Mouse (Mus musculus) kidney, embryonic 14.5 days (tissue): ENCODE measurements around the gene Sell. TPM values are rescaled to one million over a fixed set of nuclear protein-coding genes. Genes with fewer than 3 reads are reported as not detected.

Experiments
- polyA plus RNA-seq: library from polyadenylated mRNA; unstranded; fragments of >200 nt; fragmentation: Nextera tagmentation; extraction: Ambion mirVana; gene quantifications from 2 replicates; pipeline ENCODE4 v1.2.1, GENCODE M21; 2014

Gene Sell
- polyA plus RNA-seq, 1 experiment from 2014 or later, result 0.45 TPM

Other genes starting within 250 kb of the Sell start
- gene Scyl3, start 132.9 kb upstream of the Sell start, polyA plus RNA-seq, result 9.9 and 17.5 TPM in 2 replicates
- 19.8 and 32.6 TPM in 2 replicates for gene BC055324, start 67.2 kb upstream of the Sell start, polyA plus RNA-seq
- 9.5 and 9.6 TPM in 2 replicates for gene Mettl18, start 67.1 kb upstream of the Sell start, polyA plus RNA-seq
- gene Sele, start 13.7 kb upstream of the Sell start, polyA plus RNA-seq, result not detected in 2 replicates
- gene Selp, start 53.3 kb downstream of the Sell start, polyA plus RNA-seq, result 0.32 TPM in 1 of 2 replicates, not detected in the other
- gene F5, start 89.9 kb downstream of the Sell start, polyA plus RNA-seq, result 0.21 and 0.27 TPM in 2 replicates
- 6.6 and 12.0 TPM in 2 replicates for gene Slc19a2, start 187.1 kb downstream of the Sell start, polyA plus RNA-seq
- 10.2 and 11.3 TPM in 2 replicates for gene Ccdc181, start 213.6 kb downstream of the Sell start, polyA plus RNA-seq
- 47.9 and 50.7 TPM in 2 replicates for gene Nme7, start 242.1 kb downstream of the Sell start, polyA plus RNA-seq
- 23.9 and 25.4 TPM in 2 replicates for gene Blzf1, start 245.5 kb downstream of the Sell start, polyA plus RNA-seq